Mouse (Mus musculus) lung, adult 2 months (tissue): Measurements from ENCODE around the gene Gm10424. TPM values are rescaled to one million over a fixed set of nuclear protein-coding genes. Genes with fewer than 3 reads are reported as not detected.
"Not testable (repeated sequence)": the region's sequence is repeated elsewhere in the genome, so short reads cannot be mapped to it uniquely, and the experiment has no call there.

Experiments
- DNase-seq: peaks from one replicate; pipeline ENCODE4 v3.0.0; 2022
- H3K4me1 ChIP-seq: fragments of 200-500 bp; 2 replicates; pipeline ENCODE4 v1.6.1; 2011; ENCODE audit warnings: low read length; ENCODE audit not compliant: control insufficient read depth, insufficient read depth
- H3K4me3 ChIP-seq: fragments of 200-500 bp; replicated peaks from 2 replicates; pipeline ENCODE3; 2011; ENCODE audit warnings: low read depth, mild to moderate bottlenecking, control low read depth, low read length; ENCODE audit errors: extremely low read depth
- WGBS: fragments of 180-500 bp; shearing (Covaris S2); methylation state at CpG from one replicate; pipeline ENCODE4 v1.1.7; 2018; 5-methylcytosine and 5-hydroxymethylcytosine counted together
- polyA plus RNA-seq: library from polyadenylated mRNA; depleted of rRNA; stranded (reverse); fragments of >200 nt; gene quantifications from 2 replicates; pipeline ENCODE4 v1.2.3, GENCODE M21; 2012; rRNA removed

The Gm10424 gene
- polyA plus RNA-seq: not detected in 2 replicates

DNA sequence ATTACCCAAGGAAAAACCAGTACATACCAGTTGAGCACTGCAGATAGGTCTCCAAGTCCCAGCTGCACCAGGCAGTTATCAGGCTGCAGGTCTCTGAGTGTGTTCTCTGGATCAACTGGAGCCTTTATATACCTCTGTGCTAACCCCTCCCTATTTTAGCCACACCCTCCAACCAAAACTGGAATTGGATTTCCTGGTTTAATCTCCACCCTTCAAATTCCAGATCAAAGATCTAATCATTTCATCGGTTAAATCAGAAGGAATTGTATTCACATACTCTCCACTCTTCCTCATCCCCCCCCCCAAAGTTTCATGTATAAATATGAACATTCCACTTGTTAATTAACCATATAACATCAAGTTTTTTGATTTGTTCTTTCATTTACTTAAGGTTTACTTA lies at the start of gene Gm10424:
TSS of gene Gm10424 (minus strand) at position 101 of the 400 bp plus-strand sequence.
- not testable (repeated sequence) for H3K4me1 ChIP-seq, H3K4me3 ChIP-seq, DNase-seq
- no CpG with 5 or more reads among the region's 1 CpGs for WGBS

DNA sequence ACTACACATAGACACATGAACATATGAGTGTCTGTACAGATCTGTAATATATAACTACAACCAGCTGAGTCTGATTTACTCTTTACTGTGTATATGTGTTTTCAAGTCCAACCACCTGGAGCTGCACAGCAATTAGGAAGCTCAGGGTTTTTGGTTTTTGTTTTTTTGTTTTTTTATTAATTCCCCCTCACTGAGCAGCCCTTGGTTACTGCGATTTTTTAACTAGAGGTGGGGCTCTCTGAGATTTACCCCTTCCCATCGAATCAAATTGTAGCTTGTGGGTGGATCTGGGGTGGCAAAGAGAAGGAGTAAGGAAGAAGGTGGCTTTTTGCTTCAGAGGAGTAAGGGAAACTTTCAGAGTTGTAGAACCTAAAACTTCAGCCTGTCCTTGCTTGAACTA lies 33.0 kb upstream of the Gm10424 start, which contains the start of gene Gm3259:
TSS of gene Gm3259 (plus strand) at position 301 of the 400 bp plus-strand sequence.
- not testable (repeated sequence) for H3K4me1 ChIP-seq, DNase-seq, H3K4me3 ChIP-seq
- 29% methylated on average over 2 of the region's 2 CpGs for WGBS

Other genes with a start within 250 kb of the Gm10424 start
- not detected in 2 replicates for gene Gm7942, start 165.8 kb downstream of the Gm10424 start, polyA plus RNA-seq
- not detected in 2 replicates for gene Gm16513, start 90.1 kb downstream of the Gm10424 start, polyA plus RNA-seq
- gene Gm3259, start 33.1 kb upstream of the Gm10424 start, polyA plus RNA-seq: not detected in 2 replicates
- not detected in 2 replicates for gene D5Ertd577e, start 184.0 kb upstream of the Gm10424 start, polyA plus RNA-seq
- not detected in 2 replicates for gene Gm3286, start 238.0 kb upstream of the Gm10424 start, polyA plus RNA-seq